Mouse (Mus musculus) liver, adult 2 months (tissue): ENCODE measurements at regions not wholly inside any gene's neighbourhood (a gene's known extent, or its start where the extent isn't known, plus 50 kb on each side); places are given as distances from the start of the nearest gene placed in this dataset.

Experiments used
- CTCF ChIP-seq: fragments of 200-500 bp; IDR thresholded peaks from 2 replicates; pipeline ENCODE4 v1.5.1; 2011; ENCODE audit warnings: low read depth, low read length, control low read depth
- POLR2A ChIP-seq: fragments of 200-500 bp; IDR thresholded peaks from 2 replicates; pipeline ENCODE4 v1.6.1; 2011; ENCODE audit warnings: low read length, control low read depth; ENCODE audit not compliant: insufficient read depth; ENCODE audit errors: extremely low read depth

GRCm38 (mm10) chr12:68977276-68977675 lies 181.7 kb downstream of the Rps29 start:
- TF ChIP-seq CTCF (no peak), POLR2A (no peak)
